Mouse (Mus musculus) lung, postnatal 0 days (tissue): ENCODE measurements at regions not wholly inside any gene's neighbourhood (a gene's known extent, or its start where the extent isn't known, plus 50 kb on each side); places are given as distances from the start of the nearest gene placed in this dataset.

Source experiments
- CTCF ChIP-seq: IDR thresholded peaks from 2 replicates; pipeline ENCODE4 v1.5.1; 2016; ENCODE audit warnings: antibody characterized with exemption, mild to moderate bottlenecking
- EP300 ChIP-seq: IDR thresholded peaks from 2 replicates; pipeline ENCODE4 v1.6.1; 2016; ENCODE audit warnings: antibody characterized with exemption, mild to moderate bottlenecking, control low read depth

DNA sequence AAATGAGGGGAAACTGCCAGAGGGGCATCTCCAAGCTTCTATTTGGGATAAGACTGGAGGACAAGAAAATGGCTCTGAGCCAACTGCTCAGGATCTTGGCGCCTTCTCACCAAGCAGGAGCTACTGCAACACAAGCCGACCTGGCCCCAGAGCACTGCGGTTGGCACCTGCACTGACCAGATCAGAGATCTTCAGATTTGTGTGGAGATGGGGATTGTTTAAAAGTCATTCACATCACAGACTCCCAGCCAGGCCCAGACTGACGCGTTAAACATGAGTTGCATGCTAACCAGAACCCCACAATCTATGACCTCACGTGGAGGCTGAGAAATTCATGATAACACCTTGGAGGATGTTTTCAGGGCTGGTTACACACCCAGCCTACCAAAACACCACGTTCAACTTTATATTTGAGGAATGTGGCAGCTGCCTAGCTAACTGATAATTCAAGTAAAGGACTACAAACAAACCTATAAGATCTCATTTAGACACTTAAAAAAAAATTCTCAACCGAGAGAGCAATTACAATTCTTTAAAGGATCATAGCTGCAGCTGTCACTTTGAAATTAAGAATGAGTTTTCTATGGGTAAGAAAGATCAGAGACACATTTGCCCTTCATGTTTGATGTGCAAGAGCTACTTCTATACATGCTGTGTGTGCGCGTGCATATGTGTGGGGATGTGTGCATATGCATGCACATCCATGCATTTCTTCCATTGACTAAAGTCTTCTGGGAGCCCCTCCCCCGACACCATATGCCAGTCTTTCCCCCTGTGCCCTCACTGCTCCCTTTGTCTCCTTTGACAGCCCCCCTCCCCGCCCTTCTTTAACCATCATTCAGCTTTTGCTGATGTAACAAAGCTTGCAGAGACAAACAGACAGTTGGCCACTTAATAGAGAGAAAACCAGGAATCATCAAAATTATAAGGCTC lies 484.8 kb upstream of the Cited2 start:
- TF ChIP-seq EP300 (no peak), CTCF (no peak)
